Mouse (Mus musculus): Measurements from ENCODE around the gene Tmem107.

The Tmem107 gene

DNA sequence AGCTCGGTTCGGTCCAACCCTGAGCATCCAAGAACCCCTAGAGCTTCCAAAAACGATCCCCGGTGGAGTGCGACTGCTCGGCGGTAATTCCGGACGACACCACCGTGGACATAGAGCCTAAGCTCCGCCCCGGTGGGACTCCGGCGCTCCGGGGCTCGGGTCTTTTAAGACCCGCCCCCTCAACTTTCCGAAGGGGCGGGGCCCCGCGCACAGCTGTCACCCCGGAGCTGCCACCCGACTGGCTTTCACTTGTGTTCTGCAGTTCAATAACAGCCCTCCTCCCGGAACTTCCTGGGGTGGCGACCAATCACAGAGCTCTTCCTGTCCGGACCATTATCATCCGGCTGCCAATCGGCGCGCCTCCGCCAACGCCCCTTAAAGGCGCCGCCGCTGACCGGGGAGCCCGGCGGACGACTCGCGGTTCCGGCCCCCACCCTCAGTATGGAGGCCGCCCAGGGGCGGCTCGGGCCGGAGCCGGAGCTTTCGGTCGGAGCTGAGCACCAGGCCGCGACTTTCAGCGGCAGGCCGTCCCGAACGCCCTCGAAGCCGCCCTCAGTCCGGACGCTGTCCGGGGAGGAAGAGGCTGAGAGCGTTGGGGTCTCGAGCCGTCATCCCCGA lies 11.1 kb upstream of the Tmem107 start, which contains the start of gene Borcs6:
TSS of gene Borcs6 (plus strand) at position 361 of the 618 bp plus-strand sequence.
- DNase-seq (ENCODE audit: low spot score in 2 of 2) = peak; percentile 91 to 93

DNA sequence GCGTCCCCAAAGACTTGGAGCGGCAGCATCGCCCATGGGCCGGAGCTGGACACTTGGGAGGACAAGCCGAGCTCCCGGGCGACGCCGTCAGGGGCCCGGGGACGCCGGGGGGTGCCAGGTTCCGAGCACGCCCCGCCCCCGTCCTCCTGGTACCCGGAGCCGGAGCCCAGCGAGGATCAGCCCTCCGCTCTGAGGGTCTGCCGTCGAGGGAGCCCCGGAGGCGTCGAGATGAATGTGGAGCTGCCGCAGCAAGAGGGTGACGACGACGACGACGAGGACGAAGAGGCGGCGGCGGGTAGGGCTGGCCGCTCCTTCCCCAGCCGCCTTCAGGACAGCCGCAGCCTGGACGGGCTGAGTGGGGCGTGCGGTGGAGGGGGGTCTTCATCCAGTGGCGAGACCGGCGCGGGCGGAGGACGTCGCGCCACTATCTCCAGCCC lies 10.6 kb upstream of the Tmem107 start:
- DNase-seq (ENCODE audit: low spot score in 2 of 2) = peak; percentile 58 to 83

DNA sequence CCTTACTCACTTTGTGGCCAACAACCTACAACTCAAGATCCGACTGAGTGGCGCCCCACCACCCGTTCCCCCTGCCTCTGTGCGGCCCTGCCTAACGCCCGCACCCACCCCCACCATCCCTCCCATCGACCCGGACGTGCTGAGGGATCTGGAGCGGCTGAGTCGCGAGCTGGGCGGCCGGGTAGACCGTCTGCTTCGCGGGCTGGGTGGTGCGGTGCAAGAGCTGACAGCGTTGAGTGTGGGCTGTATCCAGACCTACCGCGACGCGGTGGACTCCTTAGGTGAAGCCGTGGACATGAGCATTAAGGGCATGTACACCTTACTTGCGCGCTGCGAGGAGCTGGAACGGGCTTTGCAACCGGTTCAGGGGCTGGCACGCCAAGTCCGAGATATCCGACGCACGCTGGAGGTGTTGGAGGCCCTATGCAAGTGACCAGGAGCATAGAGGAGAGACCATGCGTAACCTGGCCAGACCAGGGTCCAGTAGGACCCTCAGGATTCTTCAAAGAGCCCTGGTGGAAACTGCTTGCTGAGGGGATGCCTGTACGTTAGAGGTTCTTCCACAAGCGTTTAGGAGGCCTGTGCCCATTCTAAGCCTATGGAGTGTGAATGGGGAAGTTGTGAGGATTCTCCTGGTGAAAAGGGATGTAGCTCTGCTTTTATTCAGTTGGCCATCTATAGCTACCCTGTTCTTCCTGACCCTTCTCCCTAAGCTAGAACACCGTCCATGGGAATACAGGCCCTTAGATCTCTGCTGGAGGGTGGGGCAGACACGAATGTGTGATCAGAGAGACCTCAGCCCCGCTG lies 10.0 kb upstream of the Tmem107 start:
- peak; percentile 41 to 80 for DNase-seq (ENCODE audit: low spot score in 2 of 2)

DNA sequence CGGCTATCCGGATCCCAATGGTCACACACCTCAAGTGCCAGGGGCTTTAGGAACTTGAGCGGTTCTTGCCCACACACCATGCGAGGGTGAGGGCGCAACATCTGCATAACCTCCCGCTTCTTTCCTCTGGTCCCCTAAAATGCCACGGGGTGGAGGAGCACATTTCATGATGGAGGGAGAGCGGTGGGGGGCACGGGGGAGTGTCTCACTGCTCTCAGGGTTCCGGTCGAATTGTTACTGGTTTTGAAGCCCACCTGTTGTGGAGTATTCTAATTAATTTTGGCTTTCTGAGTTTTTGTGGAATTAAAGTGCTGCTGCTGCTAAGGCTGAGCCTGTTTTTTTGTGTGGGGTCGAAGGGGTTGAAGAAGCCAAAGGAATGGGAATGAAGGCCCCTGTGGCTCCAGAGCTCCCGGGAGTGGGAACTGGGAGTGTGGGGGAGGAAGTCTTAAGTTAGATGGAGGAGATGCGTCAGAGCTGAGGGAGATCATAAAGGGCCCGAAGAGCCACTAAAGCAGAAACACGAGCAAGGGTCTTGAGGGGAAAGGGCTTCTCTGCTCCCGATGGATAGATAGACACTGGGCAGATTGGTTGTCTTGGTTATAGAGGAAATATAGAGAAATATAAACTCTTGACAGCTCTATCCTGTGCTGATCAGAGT lies 9.2 kb upstream of the Tmem107 start:
- DNase-seq (ENCODE audit: low spot score in 2 of 2) = no peak

DNA sequence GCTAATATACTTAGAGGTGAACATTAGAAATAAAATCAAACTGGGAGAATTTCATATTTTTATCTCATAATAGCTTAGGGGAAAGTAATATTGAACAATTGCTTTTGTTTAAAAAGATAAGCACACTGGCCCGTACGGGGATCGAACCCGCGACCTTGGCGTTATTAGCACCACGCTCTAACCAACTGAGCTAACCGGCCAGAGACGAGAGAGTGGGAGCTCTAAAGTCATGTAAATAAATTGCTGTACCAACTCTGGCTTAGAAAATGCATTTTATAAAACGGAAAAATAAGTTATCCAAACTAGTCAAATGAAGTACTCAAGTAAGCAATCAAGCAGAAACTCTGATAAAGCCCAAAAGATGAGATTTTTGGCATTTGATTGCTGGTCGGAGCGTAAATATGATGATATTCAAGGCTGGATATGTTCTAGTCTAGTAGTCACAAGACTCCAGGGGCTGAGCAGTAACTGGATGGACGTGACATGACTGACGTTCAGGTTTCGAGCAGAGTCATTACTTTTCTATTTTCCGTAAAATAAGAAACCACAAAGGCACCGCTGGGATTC lies 8.3 kb upstream of the Tmem107 start:
- DNase-seq (ENCODE audit: low spot score in 2 of 2) = peak; percentile 80 to 90

DNA sequence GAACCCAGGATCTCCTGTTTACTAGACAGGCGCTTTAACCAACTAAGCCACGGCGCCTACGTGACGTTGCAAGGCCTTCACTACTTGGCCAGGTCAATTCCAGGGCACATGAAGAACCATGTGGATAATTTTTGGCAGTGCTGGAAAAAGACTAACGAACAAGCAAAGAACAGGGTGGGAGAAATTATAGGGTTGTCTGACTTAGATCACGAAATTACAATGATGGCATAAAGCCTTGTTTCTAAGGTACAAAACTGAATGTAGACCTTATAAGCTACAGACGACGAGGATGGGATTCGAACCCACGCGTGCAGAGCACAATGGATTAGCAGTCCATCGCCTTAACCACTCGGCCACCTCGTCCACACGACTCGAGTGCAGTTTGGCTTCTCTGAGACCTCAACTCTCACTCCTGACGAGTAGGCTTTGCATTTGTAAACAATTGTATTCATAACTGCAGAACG lies 7.8 kb upstream of the Tmem107 start:
- peak; percentile 94 to 98 for DNase-seq (ENCODE audit: low spot score in 2 of 2)

DNA sequence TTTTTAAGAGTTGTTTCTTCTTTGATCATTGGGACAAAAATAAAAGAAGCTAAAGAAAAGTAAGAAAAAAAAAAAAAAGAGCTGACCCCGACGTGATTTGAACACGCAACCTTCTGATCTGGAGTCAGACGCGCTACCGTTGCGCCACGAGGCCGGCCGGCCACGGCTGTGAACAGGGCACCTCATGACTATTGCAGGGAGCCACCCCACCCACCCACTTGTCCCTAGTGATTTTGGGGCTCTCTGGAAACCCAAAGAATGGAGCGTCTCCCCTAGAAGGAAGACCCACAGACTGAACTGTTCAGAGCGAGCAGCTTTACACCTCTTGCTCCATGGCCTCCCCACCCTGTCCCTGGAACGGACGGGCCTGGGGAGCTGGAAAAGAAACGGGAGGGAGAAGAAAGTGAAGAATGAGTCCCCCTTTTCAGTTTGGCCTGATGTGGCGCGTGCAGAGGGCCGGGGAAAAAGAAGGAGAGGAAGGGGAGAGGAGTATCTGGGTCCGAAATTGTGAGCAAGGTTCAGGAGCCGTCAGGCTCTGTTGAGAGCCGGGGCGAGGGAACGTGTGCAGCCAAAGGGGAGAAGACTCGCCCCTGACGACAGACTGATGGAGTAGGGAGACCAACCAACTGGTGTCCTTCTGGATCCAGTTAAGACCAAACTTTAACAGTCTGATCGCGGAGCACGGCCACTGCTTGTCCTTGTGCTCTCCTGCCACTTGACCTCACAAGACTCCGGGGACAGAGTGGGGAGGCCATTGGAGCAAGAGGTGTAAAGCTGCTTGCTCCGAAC lies 7.0 kb upstream of the Tmem107 start:
- peak; percentile 88 to 98 for DNase-seq (ENCODE audit: low spot score in 2 of 2)

DNA sequence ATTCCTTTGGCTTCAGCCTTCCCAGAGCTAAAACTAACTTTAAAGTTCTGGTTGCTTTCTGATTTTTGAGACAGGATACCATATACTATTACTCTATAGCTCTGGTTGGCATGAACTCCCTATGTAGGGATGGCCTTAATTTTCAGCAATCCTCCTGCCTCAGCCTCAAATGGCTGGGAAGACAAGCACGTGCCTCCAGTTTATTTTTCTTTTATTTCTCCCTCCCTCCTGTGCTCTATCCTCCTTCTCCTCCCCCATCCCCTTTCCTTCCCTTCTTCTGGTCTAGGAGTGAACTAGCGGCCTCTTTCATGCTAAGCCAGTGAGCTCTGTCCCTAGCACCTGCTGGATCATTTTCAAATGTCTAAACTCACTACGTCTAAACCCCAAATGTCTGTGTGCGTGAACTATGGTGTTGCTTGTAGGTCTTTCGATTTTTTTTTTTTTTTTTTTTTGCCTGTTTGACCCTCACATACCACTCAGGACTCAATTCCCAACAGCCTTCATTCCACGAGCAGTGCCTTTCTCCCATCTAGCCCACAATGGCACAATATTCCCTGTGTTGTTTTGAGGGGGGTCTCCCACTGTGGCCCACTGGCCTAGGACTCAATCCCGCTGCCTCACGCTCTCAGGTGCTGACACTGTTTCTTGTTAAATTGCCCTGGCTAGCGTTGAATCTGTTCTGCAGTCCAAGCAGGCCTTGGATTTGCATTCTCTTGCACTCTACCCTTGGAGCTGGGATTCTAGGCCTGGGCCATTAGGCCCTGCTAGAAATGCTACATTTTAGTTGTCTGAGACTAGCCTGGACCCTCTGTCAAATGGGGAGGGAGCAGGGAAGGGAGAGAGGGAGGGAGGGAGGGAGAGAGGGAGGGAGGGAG lies 6.1 kb upstream of the Tmem107 start:
- DNase-seq (ENCODE audit: low spot score in 2 of 2) = no peak

DNA sequence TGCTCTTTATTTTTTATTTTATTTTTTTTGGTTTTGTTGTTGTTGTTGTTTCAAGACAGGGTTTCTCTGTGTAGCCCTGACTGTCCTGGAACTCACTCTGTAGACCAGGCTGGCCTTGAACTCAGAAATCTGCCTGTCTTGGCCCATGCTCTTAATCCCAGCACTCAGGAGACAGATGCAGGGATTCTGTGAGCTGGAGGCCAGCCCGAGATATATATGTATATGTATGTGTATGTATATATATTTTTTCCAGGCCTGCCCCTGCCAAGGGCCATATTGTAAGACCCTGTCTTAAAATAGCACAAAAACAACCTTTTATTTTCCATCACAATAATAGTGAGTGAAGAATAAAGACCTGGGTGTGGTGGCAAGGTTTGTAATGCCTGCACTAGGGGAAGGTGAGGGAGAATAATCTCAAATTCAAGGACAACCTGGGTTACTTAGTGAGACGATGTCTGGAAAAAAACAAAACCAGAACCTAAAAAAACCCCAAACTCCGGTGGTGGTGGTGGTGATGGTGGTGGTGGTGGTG lies 5.1 kb upstream of the Tmem107 start:
- no peak for DNase-seq (ENCODE audit: low spot score in 2 of 2)

DNA sequence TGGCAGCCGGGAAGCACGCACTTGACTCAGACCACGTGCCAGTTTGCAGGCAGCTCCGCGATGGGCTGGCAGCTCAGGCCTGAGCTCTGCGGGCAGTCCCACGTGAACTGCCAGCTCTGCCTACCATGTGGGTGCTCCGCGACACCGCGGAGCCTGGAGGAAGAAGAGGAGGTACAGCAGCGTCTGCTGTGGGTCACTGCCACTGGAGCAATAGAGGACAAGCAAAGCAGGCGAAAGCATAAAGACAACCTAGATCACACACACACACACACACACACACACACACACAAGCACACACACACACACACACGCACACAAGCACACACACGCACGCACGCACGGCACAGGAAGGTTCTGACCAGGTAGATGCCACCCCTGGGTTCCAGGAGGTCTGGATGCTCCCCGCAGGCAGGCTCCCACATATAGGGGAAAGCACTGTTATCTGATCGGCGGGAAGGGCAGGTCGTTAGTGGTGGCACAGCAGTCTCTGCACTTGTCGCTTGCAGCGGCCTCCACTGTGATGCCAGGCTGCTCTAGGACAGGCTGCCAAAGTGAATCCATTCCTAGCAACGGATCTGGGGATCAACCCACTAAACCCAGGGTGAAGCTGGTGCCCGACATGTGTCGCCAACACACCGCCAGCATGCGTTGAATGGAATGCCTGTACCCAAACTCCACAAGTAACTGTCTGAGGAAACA lies 4.3 kb upstream of the Tmem107 start:
- DNase-seq (ENCODE audit: low spot score in 2 of 2) = peak; percentile 43 to 72

DNA sequence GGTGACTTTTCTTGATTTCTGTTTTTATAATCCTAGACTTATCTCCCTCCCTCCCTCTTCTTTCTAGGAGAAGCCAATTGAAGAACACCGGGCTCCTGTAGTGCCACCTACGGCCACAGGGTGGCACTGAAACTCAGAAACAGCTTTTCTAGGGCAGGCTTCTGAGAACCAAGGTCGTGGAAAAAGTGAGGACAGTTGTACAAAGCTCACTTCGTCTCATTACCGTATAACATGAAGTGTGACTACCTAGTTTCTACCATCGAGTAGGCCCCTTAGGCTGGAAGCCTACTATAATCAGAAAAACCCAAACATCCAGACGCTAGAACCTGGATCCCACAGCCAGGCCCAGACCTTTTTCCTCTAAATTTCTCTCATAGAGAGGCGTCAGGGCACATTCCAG lies 3.6 kb upstream of the Tmem107 start:
- peak; percentile 87 to 94 for DNase-seq (ENCODE audit: low spot score in 2 of 2)

DNA sequence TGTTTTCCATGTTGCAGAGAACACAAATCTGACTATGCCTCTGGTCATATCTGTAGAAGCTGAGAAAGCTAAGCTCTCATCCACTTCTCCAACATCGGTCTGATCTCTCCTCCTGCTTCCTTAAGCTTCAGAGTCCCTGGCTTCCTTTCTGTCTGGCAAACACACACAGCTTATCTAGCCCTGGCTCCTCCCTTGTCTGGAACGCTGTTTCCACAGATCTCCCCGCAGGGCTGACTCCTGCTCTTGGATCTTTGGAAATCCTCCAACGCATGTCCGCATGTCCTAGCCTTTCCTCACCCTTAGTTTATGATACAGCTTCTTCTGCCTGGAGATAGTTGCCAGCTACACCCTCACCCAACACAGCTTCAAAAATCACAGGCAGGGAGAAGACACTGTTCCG lies 3.0 kb upstream of the Tmem107 start:
- no peak for DNase-seq (ENCODE audit: low spot score in 2 of 2)

DNA sequence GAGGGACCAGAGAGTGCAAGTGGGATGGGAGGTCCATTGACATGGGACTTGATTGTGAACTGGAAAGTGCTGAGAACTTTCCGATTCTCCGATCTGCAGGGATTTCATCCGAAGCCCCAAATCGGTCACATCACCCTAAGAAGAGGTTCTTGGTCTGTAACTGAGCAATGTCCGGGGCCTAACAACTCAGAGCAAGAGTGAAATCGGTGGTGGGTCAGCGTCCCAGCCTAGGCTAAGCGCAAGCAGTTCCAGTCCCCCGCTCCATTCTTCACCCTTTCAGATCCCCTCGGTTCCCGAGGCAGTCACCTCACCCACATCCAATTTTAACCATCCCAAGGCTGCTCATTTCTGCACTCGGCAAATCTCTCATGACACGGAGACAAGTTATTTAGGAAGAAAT lies 513 bp upstream of the Tmem107 start:
- peak in 1 of 2 experiments; percentile 71 for DNase-seq (ENCODE audit: low spot score in 2 of 2)

DNA sequence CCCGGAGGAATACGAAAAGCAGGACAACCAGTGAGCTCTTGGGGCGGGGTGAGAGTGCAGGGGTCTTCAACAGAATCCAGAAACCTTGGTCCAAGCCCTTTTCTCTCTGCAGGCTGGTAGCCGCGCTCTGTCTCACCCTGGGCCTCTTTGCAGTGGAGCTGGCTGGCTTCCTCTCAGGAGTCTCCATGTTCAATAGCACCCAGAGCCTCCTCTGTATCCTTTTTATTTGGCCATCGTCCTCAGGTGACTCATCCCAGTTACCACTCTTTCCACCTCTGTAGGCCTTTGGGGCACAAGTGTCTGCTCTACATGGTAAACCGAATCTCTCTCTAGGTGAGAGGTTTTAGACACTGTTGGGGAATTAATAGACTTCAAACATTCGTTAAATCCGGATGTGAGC lies 656 bp downstream of the Tmem107 start:
- DNase-seq (ENCODE audit: low spot score in 2 of 2) = no peak

DNA sequence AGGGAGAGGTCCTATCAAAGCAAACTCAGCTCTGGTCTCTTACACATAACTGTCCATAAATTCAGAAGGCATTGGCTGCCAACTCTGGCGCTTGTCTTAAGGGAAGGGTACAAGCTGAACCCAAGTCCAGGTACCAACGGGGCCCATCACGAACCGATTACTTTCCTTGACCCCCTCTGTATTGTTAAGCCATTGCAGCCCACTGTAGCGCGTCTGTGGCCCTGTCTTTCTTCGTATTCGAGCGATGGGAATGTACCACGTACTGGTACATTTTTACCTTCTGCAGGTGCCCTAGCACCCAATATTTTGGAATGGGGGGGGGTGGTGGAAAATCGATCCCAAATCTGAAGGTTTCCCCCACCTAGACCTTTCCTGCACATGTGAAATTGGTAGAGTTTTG lies 1.6 kb downstream of the Tmem107 start:
- DNase-seq (ENCODE audit: low spot score in 2 of 2) = no peak

DNA sequence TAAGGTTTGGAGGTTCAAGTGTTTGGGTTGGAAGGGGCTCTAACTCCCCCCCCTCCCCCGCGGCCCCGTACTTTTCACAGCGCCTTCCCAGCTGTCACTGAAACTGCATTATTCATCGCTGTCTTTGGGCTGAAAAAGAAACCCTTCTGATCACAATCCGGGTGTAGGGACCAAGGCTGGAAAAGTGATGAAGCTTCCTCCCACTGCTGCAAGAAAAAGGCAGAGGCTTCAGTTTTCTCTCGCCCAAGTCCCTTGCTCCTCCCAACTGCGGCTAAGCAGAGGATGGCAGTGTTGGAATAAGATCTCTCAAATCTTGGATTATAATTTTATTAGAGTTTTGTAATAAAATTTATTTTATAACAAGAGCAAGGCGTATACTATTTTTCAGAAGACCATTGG lies 2.1 kb downstream of the Tmem107 start:
- no peak for DNase-seq (ENCODE audit: low spot score in 2 of 2)

DNA sequence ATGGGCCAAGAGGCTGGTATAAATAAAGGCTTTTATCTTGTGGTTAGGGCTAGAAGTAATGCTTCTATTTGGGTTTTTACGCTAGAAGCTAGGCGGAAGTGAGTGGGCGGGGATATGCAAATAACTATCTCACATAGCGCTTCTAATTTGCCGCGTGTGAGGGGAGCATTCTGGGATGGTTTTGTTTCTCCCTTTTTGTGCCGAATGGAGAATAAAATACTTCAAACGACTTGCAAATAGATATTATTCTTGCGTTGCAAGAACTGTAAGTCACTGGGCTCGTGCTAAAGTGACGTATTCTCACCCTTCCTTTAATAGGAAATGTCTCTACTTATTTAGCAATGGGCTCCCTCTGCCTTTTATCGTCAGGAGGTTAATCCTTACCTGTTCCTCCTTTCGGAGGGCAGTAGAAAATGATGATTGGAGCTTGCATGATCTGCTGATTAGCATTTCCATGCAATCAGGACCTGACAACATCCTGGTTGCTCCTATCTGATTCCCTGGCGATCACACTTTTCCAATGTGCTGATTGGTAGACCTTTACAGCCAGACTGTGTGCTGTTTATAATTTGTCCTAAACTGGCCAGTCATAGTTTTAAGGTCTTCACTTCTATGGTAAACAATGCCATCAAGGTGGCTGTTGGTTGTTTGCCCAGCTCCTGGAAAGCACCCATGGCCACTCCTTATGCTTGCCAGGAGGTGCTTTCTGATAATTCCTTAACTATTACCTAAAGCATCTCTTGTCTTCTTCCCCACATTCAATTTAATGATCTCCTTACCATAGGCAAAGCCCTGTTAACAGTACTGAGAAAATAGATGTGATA lies 2.7 kb downstream of the Tmem107 start:
- peak; percentile 84 to 87 for DNase-seq (ENCODE audit: low spot score in 2 of 2)

DNA sequence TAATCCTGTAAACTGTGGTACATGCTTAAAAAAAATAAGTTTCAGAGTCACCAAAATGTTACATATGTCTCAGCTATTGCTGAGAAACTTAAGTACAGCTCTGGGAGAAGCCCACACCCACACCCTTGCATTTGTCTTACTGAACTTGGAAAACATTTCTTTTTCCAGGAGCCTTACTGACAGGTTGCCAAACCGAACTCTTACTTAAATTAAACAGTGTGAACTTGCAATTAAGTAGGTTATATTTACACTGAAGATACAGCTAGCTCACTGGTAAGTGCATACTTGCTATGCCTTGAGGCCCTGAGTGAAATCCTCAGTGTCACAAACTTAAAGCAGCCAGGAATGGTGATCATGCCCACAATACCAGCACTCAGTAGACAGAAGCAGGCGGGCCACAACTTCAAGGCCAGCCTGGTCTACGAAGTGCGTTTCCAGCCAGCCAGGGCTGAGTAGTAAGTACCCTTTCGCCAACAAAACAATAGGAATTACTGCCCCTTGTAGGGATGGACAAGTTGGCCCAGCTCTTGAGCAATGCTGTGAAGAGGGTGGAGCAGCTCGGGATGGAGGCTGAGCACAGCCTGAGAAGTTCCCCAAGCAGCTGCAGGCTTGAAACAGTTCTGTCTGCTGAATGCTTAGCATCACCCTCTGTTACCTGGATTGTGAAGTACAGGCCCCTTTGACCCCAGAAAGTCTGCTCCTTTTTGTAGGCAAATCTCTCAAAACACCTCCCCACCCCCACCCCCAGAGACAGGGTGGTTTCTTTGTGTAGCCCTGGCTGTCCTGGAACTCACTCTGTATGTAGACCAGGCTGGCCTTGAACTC lies 3.6 kb downstream of the Tmem107 start:
- no peak for DNase-seq (ENCODE audit: low spot score in 2 of 2)
